Mouse (Mus musculus) liver, embryonic 15.5 days (tissue): Measurements from ENCODE around the gene Tmem132d. TPM values are rescaled to one million over a fixed set of nuclear protein-coding genes. Genes with fewer than 3 reads are reported as not detected.

Experiments
- ATAC-seq: fragments of 200-750 bp; cut with Nextera tagmentation; 2 replicates; pipeline ENCODE4 v1.8.0; 2017; ENCODE audit warnings: moderate number of reproducible peaks, mild to moderate bottlenecking, moderate library complexity; ENCODE audit not compliant: insufficient read depth
- H3K27ac ChIP-seq: fragments of 300-500 bp; sonication (generic); replicated peaks from 2 replicates; pipeline ENCODE4 v1.5.1; 2015; ENCODE audit warnings: mild to moderate bottlenecking, inconsistent platforms
- H3K27me3 ChIP-seq: fragments of 300-500 bp; sonication (generic); 2 replicates; pipeline ENCODE4 v1.6.1; 2015; ENCODE audit warnings: mild to moderate bottlenecking, inconsistent platforms
- H3K36me3 ChIP-seq: fragments of 300-500 bp; sonication (generic); replicated peaks from 2 replicates; pipeline ENCODE4 v1.6.1; 2015; ENCODE audit warnings: moderate library complexity, mild to moderate bottlenecking, inconsistent platforms
- H3K4me1 ChIP-seq: fragments of 300-500 bp; sonication (generic); replicated peaks from 2 replicates; pipeline ENCODE4 v1.6.1; 2015; ENCODE audit warnings: inconsistent platforms
- H3K4me2 ChIP-seq: fragments of 300-500 bp; sonication (generic); 2 replicates; pipeline ENCODE4 v1.6.1; 2015; ENCODE audit warnings: moderate library complexity, mild to moderate bottlenecking, inconsistent platforms
- H3K4me3 ChIP-seq: fragments of 300-500 bp; sonication (generic); replicated peaks from 2 replicates; pipeline ENCODE4 v1.5.1; 2015; ENCODE audit warnings: mild to moderate bottlenecking, inconsistent platforms
- H3K9ac ChIP-seq: fragments of 300-500 bp; sonication (generic); 2 replicates; pipeline ENCODE4 v1.6.1; 2015; ENCODE audit warnings: moderate library complexity, mild to moderate bottlenecking, inconsistent platforms
- H3K9me3 ChIP-seq: fragments of 300-500 bp; sonication (generic); replicated peaks from 2 replicates; pipeline ENCODE4 v1.6.1; 2016; ENCODE audit warnings: inconsistent platforms
- WGBS: fragments of 180-500 bp; shearing (Covaris S2); methylation state at CpG from one replicate; pipeline ENCODE4 v1.1.7; 2015; ENCODE audit warnings: mixed read lengths; ENCODE audit not compliant: insufficient replicate concordance; 5-methylcytosine and 5-hydroxymethylcytosine counted together
- polyA plus RNA-seq: library from polyadenylated mRNA; unstranded; fragments of >200 nt; fragmentation: Nextera tagmentation; extraction: Ambion mirVana; gene quantifications from 2 replicates; pipeline ENCODE4 v1.2.1, GENCODE M21; 2015

Gene Tmem132d
- polyA plus RNA-seq, 1 experiment from 2014 or later, result not detected

DNA sequence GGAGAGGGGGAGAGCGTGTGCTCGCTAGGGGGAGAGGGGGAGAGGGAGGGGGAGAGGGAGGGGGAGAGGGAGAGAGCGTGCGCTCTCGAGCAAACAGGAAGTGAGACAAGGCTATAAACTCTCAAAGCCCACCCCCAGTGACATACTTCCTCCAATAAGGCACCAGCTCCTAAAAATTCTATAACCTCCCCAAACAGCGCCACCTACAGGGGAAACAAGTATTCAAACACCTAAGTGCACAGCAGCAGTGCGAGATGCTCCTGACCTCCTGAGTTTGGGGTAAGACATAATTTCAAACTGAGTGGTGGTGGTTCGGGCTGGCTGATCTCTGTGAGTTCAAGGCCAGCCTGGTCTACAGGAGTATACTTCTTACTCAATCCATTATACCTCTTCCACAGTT lies 281.4 kb downstream of the Tmem132d start:
- no peaks in the 10 kb centered on the region for H3K9me3 ChIP-seq
- no peak overlapping the region for H3K9ac ChIP-seq
- H3K27me3 ChIP-seq, result no peaks in the 10 kb centered on the region
- 58% methylated on average over 7 of the region's 8 CpGs for WGBS
- H3K4me1 ChIP-seq, result no peaks in the 10 kb centered on the region
- H3K4me2 ChIP-seq, result no peak overlapping the region
- H3K36me3 ChIP-seq, result no peaks in the 10 kb centered on the region
- no peak overlapping the region for H3K4me3 ChIP-seq
- H3K27ac ChIP-seq, result no peak overlapping the region
- no peak for ATAC-seq

- Histone ChIP-seq H3K4me1 (no peaks in the 10 kb centered on the region), H3K36me3 (no peaks in the 10 kb centered on the region), H3K27ac (no peak overlapping the region), H3K4me3 (no peak overlapping the region), H3K9ac (no peak overlapping the region), H3K27me3 (no peaks in the 10 kb centered on the region), H3K9me3 (no peaks in the 10 kb centered on the region), H3K4me2 (no peak overlapping the region)
- no peak for ATAC-seq
- 72% methylated on average over 15 of the region's 15 CpGs for WGBS
Measured at GRCm38 (mm10) chr5:128146901-128147645, 285.8 kb downstream of the Tmem132d start.

- Histone ChIP-seq H3K4me2 (no peak overlapping the region), H3K9me3 (no peaks in the 10 kb centered on the region), H3K27ac (no peak overlapping the region), H3K4me1 (no peaks in the 10 kb centered on the region), H3K27me3 (no peaks in the 10 kb centered on the region), H3K9ac (no peak overlapping the region), H3K36me3 (no peaks in the 10 kb centered on the region), H3K4me3 (no peak overlapping the region)
- WGBS, result 66% methylated on average over 3 of the region's 3 CpGs
- no peak for ATAC-seq
Measured at GRCm38 (mm10) chr5:128144799-128145198, 288.1 kb downstream of the Tmem132d start.

DNA sequence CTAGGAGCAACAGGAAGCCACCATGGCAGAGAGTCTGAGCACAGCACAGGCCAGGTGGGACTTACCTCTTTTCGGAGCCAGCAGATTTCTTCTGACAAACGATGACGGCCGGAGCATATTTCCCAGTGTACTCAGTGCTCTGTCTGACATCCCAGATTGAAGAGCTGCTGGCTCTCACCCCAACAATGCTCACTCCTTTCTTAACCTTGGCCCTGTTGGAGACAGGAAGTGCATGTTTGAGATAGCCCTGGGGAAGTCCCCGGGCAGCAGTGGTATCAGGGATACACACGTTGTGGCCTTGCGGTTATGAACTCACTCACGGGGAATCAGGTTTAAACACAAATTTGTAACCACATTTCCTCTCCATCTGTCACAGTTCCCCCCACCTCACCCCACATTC lies 296.1 kb downstream of the Tmem132d start:
- 19% methylated on average over 8 of the region's 8 CpGs for WGBS

GRCm38 (mm10) chr5:128122656-128123055 lies 310.2 kb downstream of the Tmem132d start:
- Histone ChIP-seq H3K4me3 (no peak overlapping the region), H3K9ac (no peak overlapping the region), H3K9me3 (no peaks in the 10 kb centered on the region), H3K27me3 (no peaks in the 10 kb centered on the region), H3K27ac (no peak overlapping the region), H3K4me2 (no peak overlapping the region), H3K36me3 (no peaks in the 10 kb centered on the region), H3K4me1 (no peaks in the 10 kb centered on the region)
- no peak for ATAC-seq
- WGBS, result 31% methylated on average over 3 of the region's 3 CpGs

More for the DNA sequence above, 296.1 kb downstream of the Tmem132d start:
- ATAC-seq, result no peak
- Histone ChIP-seq H3K4me3 (no peak overlapping the region), H3K27ac (no peak overlapping the region), H3K9ac (no peak overlapping the region), H3K9me3 (no peaks in the 10 kb centered on the region), H3K4me1 (no peaks in the 10 kb centered on the region), H3K27me3 (no peaks in the 10 kb centered on the region), H3K36me3 (no peaks in the 10 kb centered on the region), H3K4me2 (no peak overlapping the region)

GRCm38 (mm10) chr5:128119171-128119570 lies 313.7 kb downstream of the Tmem132d start:
- no peak overlapping the region for H3K27ac ChIP-seq
- no peak for ATAC-seq
- no peaks in the 10 kb centered on the region for H3K4me1 ChIP-seq
- WGBS, result 47% methylated on average over 3 of the region's 3 CpGs
- no peak overlapping the region for H3K4me2 ChIP-seq
- 0 out of 2 replicates have a peak, but pooled peaks cover 5% of the 10 kb centered on the region for H3K9me3 ChIP-seq
- no peaks in the 10 kb centered on the region for H3K36me3 ChIP-seq
- no peaks in the 10 kb centered on the region for H3K27me3 ChIP-seq
- no peak overlapping the region for H3K4me3 ChIP-seq
- no peak overlapping the region for H3K9ac ChIP-seq

DNA sequence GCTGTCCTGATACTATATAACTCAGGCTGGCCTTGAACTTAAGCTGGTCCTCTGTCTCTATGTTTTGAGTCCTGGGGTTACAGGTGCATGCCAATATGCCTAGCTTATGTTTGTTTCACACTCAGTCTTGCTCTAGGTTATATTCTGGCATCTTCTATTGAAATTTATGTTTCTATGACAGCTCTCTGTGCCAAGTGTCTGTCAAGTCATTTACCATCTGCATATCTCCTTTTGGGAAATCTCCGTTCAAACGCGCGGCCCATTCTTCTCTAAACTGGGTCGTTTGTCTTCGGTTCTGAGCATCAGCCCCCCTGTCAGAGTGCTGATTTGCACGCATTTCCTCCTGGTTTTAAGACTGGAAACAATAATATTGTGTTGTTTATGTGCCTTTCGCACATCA lies 319.8 kb downstream of the Tmem132d start:
- H3K4me2 ChIP-seq, result no peak overlapping the region
- no peak overlapping the region for H3K27ac ChIP-seq
- H3K9ac ChIP-seq, result no peak overlapping the region
- ATAC-seq, result no peak
- no peaks in the 10 kb centered on the region for H3K4me1 ChIP-seq
- H3K9me3 ChIP-seq, result peaks cover 5% of the 10 kb centered on the region; the same call in 1 of the 2 replicates
- WGBS, result 74% methylated on average over 8 of the region's 8 CpGs
- H3K4me3 ChIP-seq, result no peak overlapping the region
- no peaks in the 10 kb centered on the region for H3K27me3 ChIP-seq
- H3K36me3 ChIP-seq, result no peaks in the 10 kb centered on the region

GRCm38 (mm10) chr5:128112518-128112917 lies 320.4 kb downstream of the Tmem132d start:
- Histone ChIP-seq H3K4me1 (no peaks in the 10 kb centered on the region), H3K9me3 (peaks cover 5% of the 10 kb centered on the region; the same call in 1 of the 2 replicates), H3K9ac (no peak overlapping the region), H3K4me2 (no peak overlapping the region), H3K27ac (no peak overlapping the region), H3K4me3 (no peak overlapping the region), H3K36me3 (no peaks in the 10 kb centered on the region), H3K27me3 (no peaks in the 10 kb centered on the region)
- WGBS, result 66% methylated on average over 3 of the region's 3 CpGs
- ATAC-seq, result no peak

DNA sequence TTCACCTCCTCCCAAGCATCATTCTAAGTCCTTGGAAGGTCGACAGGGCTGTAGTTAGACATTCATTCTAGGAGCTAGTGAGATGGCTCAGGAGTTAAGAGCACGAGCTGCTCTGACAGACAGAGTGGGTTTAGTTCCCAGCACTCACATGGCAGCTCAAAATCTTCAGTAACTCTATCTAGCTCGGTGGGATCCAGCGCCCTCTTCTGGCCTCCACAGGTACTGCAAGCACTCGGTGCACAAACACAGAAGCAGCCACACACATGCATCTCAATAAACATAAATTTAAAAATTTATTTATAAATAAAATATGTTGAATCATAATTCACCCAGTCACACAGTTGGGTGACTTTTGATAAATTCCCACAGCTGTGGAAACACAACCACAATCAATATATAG lies 321.2 kb downstream of the Tmem132d start:
- no peak for ATAC-seq
- Histone ChIP-seq H3K9ac (no peak overlapping the region), H3K27me3 (no peaks in the 10 kb centered on the region), H3K4me1 (no peaks in the 10 kb centered on the region), H3K4me2 (no peak overlapping the region), H3K4me3 (no peak overlapping the region), H3K36me3 (no peaks in the 10 kb centered on the region), H3K27ac (no peak overlapping the region), H3K9me3 (peaks cover 5% of the 10 kb centered on the region; the same call in 1 of the 2 replicates)
- WGBS, result 47% methylated on average over 5 of the region's 5 CpGs

GRCm38 (mm10) chr5:128102556-128102955 lies 330.3 kb downstream of the Tmem132d start:
- no peaks in the 10 kb centered on the region for H3K27me3 ChIP-seq
- H3K4me3 ChIP-seq, result no peak overlapping the region
- no peaks in the 10 kb centered on the region for H3K36me3 ChIP-seq
- no peak for ATAC-seq
- H3K9ac ChIP-seq, result no peak overlapping the region
- H3K4me2 ChIP-seq, result no peak overlapping the region
- 52% methylated on average over 8 of the region's 8 CpGs for WGBS
- no peaks in the 10 kb centered on the region for H3K4me1 ChIP-seq
- H3K27ac ChIP-seq, result no peak overlapping the region
- H3K9me3 ChIP-seq, result peaks cover 4% of the 10 kb centered on the region; the same call in 1 of the 2 replicates

DNA sequence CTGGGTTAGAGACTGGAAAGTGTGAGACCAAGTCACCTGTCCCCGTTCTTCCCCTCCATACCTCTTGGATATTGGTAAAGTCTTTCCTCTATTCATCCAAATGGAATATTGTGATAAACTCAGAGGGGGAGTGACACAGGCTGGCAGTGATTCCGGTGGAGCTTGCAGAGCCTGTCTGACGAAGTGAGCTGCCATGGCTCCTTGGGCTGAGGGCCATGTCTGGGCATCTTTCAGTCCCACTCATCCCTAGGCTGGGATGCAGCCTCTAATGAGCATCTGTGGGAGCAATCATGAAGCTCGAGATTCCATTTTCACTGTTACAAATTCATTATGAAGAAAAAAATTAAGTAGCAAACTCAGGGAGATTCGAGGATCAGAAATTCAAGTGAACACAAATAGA lies 332.5 kb downstream of the Tmem132d start:
- H3K9me3 ChIP-seq, result peaks cover 4% of the 10 kb centered on the region
- WGBS, result 59% methylated on average over 5 of the region's 5 CpGs
- ATAC-seq, result no peak

GRCm38 (mm10) chr5:128099439-128099838 lies 333.4 kb downstream of the Tmem132d start:
- no peaks in the 10 kb centered on the region for H3K27me3 ChIP-seq
- H3K36me3 ChIP-seq, result no peaks in the 10 kb centered on the region
- H3K4me1 ChIP-seq, result no peaks in the 10 kb centered on the region
- no peak for ATAC-seq
- H3K4me2 ChIP-seq, result no peak overlapping the region
- 51% methylated on average over 2 of the region's 2 CpGs for WGBS
- no peak overlapping the region for H3K9ac ChIP-seq
- H3K4me3 ChIP-seq, result no peak overlapping the region
- H3K9me3 ChIP-seq, result peaks cover 4% of the 10 kb centered on the region
- H3K27ac ChIP-seq, result no peak overlapping the region

More for the DNA sequence above, 332.5 kb downstream of the Tmem132d start:
- Histone ChIP-seq H3K4me2 (no peak overlapping the region), H3K36me3 (no peaks in the 10 kb centered on the region), H3K27ac (no peak overlapping the region), H3K27me3 (no peaks in the 10 kb centered on the region), H3K4me1 (no peaks in the 10 kb centered on the region), H3K4me3 (no peak overlapping the region), H3K9ac (no peak overlapping the region)
